Mouse (Mus musculus): ENCODE measurements around the gene Tas2r135. TPM values are rescaled to one million over a fixed set of nuclear protein-coding genes. Genes with fewer than 3 reads are reported as not detected.
A peak's percentile ranks its signal among the peaks of the same experiment; 100 is the strongest.

Gene Tas2r135
- total RNA-seq (2021), result under 1 TPM in 1 of 2 experiments, not detected in 1; 0.34 TPM
- long read RNA-seq, result 0 reads

DNA sequence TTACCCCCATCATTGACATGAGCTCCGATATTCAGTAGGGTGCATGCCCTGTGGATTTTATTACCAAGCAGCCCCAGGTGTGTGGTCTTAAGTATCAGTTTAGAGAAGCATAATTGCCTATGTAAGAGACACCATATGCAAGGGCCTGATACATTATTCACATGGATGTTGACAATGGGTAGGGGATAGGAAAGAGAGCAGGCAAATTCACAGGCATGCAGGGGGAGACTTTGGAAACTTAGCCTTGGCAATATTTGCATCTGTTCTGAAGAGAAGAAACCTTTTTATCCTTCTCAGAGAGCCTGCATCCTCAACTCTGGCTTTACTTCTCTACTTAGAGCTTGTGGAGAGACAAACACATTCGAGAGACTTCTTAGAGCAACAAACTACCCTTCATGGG is at the start of gene Tas2r135:
Gene Tas2r135, plus strand, starts transcription at position 301 of the 400 bp plus-strand sequence.
- DNase-seq (ENCODE audit: low spot score in 2 of 2), result no peak

DNA sequence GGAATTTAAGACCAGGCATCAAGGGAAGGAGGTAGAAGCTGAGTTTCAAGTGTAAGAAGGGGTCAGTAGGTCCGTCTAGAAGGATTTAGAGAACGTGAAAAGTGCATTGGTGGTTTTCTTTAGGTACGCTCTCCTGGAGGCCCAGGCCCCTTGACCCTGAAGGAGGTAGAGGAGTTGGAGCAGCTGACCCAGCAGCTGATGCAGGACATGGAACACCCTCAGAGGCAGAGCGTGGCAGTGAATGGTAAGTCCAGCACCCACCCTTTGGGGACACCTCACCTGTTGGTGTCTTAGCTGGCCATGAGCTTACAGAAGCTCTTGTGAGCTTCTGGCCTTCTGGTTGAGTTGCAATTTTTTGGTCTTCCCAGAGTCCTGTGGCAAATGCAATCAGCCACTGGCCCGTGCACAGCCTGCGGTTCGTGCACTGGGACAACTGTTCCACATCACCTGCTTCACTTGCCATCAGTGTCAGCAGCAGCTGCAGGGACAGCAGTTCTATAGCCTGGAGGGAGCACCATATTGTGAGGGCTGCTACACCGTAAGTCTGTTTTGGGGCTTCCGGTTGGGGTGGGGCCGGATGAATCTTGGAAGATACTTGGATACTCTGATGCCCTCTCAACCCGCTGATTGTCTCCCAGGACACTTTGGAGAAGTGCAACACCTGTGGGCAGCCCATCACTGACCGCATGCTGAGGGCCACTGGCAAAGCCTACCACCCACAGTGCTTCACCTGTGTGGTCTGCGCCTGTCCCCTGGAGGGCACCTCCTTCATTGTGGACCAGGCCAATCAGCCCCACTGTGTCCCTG is 49.2 kb upstream of the Tas2r135 start:
- DNase-seq (ENCODE audit: low spot score in 2 of 2), result no peak

DNA sequence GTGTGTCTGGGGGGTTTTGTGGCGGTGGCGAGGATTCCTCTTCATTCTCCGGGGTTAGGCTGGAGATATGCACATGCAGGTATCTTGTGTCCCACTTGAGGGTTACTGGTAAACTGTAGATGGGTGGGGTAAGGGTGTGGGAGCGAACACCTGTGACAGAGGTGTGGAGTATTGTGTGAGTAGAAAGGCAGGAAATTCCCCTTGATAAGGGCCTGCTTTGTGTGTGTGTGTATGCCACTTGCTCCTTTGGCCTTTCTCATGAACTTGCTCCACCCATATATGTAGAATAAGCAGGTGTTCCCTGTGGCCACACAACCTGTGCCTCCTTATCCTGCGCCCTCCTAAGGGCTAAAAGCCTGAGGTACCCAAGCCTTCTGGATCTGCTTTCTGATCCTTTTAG is 48.3 kb upstream of the Tas2r135 start:
- DNase-seq (ENCODE audit: low spot score in 2 of 2), result no peak

DNA sequence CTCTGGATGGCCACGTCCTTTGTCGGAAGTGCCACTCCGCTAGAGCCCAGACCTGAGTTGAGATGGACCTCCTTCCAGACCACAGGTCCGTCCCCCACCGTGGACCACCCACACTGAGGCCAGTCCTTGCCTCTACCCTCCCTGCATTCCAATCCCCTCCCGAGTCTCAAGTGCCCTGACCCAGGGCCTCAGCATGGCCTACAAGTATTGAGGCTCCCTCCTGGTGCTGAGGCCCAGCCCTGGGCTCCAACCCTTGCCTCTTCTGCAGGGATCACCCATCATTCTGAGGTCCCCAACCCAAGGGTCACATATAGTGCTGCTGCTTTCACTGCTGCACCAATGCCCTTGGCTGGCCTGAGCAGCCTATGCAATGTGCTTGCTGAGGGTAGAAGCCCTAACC is 47.3 kb upstream of the Tas2r135 start:
- no peak for DNase-seq (ENCODE audit: low spot score in 2 of 2)

DNA sequence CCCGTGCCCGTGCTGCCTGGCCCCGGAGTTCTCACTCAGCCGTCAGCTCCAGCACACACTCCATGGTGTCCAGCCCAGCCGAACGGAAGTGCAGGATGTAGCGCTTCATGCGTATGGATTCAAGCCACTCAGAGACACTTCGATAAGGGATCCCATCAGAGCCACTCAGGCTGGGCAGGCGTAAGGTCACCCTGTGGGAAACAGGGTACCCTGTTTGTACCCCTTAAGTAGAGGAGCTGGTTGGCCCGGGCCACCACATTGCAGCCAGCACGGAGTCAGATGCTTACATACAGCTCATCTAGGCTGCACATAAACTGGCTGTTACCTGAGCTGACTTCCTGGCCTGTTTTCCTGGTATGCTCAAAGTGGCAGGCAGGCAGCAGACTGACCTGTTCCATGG is 46.3 kb upstream of the Tas2r135 start:
- no peak for DNase-seq (ENCODE audit: low spot score in 2 of 2)

DNA sequence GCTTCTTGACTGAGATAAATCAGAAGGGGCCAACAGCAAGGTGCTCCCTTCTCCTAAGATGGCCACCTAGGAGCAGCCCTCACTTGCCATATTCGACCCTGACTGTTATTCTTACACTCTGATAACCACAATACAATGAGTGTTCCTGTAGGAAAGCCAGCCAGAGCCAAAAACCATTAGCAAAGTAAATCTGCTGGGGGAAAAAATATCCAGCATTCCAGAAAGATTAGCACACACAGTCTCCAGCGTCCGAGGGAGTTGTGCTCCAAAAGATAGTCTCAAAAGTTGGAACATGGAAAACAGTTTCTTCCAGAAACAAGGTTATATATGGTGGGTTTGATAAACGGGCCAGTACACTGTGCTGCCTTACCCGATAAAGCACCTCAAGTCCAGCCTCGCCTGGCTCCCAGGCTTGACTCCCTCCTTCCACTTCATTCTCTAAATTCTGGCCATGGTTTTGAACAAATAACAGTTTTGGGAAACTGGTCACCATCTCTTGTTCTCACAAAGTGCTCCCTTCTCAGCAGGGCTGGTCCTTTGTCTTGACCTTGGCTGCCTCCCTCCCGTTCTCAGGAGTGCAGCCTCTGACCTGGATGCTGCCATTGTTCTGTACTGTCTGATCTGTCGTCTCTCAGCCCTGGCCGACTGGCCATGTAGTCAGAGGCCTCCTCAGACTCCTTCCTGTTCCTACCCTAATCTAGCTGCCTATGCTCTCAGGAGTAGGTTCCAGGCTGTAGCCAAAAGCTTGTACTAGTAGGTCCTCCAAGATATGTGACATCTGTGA is 45.7 kb upstream of the Tas2r135 start:
- no peak for DNase-seq (ENCODE audit: low spot score in 2 of 2)

DNA sequence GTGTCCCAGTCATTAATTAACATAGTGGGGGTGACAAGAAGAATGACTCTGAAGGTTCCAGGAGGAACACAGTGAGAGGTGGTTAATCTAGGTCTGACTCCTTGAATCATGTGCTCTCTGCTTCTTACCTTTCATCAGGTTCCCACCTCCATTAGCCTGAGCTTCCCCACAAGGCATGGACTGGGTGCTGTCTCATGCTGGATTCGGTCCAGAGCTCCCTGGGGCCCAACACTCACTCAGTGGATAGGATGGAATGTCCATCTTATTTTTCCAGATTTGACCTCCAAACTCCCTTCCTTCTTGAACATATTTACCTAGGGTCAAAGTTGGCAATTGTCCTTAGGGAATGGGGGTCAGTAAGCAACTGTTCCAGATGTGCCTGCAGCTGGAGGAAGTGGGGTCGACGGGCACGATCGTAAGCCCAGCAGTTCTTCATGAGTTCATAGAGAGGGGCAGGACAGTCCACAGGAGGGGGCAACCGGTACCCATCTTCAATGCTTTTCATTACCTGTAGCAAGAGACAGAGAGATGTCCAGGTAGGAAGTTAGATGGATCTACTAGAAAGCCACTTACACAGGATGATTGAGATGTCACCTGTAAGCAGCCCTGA is 44.9 kb upstream of the Tas2r135 start:
- DNase-seq (ENCODE audit: low spot score in 2 of 2), result no peak

DNA sequence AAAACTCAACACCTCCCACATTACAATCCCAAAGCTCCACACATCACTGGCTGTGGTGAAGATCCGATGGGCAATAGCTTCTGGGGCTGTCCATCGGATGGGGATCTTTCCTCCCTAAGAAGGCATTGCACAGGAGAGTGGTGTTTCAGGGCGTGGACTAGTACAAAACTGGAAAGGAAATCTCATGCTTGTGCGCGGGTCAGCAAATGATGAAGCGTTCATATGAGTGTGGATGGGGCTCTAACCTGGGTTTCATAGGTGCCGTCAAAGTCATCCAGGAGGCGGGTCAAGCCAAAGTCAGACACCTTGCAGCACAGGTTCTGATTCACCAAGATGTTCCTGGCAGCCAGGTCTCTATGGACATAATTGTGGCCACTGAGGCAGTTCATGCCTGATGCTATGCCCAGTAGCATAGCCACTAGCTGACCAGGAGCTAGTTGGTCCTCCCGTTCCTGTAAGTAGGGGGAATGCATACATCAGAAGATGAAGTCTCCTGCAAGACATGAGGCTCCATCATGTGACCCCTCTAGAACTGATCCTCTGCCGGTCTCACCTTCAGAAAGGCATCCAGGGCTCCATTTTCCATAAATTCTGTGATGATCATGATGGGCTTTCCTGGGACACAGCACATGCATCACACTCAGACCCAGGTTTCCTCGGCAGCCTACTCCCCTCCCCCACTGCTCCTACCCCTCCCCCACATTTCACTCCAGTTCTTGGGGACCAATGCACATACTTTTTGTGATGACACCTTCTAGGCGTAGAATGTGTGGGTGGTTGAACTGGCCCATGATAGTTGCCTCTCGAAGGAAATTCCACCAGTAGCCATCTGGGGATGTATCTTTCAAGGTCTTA is 44.0 kb upstream of the Tas2r135 start:
- no peak for DNase-seq (ENCODE audit: low spot score in 2 of 2)

DNA sequence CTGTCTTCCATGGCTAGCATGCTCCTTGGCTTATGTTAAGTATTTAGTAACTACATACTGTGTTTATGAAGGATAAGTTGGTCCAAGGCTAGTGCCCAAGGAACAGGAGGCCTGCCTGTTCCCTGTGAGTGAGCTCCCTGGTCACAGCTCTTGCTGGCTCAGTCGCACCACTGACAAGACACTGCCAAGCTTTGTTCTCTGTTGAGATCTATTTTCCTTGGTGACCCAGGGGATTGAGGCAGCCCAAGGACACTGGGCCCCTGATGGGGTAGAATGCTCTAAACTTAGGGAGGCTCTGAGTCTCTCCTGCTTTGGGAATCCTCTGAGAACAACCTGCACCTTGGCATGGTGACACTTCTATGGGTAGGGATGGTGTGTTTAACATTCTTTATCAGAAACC is 43.2 kb upstream of the Tas2r135 start:
- DNase-seq (ENCODE audit: low spot score in 2 of 2), result no peak

DNA sequence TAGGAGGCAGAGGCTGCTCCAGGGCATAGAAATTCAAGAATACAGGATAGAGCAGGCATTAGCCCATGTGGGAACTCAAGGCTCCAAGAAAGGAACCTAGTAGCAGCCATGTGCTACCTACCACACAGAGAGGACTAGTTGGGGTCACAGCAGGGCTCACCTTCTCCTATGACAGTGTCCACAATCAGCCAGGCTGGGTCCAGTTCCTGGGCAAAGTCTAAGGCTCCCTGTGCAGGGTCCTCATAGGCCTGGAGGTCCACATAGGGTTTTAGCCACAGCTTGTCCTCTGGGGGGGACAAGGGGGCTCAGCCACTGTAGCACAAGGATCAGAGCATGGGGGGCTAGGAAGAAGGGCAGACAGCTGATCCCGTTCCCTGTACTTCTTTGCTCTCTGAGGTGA is 42.7 kb upstream of the Tas2r135 start:
- DNase-seq (ENCODE audit: low spot score in 2 of 2), result no peak

DNA sequence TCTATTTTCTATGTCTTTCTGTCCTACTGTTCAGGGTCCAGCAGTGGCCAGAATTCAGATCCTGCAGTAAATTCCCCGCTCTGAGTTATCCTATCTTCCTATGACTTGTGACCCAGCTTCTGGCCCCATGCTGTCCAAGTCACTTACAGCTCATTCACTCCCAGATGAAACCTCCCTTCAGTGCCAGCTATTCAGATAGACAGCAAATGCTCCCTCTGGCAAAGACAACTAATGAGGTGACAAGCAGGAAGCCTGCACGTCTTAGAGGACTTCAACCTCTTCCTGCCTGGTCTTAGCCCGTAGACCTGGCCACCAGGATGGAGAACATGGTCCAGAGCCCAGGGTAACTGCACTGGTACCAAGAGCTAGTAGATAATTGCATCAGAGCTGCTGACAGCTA is 42.3 kb upstream of the Tas2r135 start:
- no peak for DNase-seq (ENCODE audit: low spot score in 2 of 2)

DNA sequence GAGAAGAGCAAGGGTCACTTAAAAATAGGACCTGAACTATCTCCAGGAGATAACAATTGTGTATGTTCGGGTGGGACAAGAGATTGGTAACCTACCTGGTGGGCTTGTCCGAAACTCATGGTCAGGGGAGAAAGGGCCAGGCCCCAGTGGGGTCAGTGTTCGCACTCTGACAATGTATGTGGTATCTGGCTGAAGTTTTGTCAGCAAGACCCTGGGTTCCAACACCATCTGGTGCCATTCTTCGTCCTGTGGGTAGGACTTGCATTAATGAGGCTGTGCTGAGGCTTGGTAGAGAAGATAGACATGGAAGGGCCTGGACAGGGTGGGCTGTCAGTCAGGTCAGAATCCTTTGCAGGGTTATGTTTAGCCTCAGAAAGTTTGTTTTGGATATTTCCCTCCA is 41.2 kb upstream of the Tas2r135 start:
- no peak for DNase-seq (ENCODE audit: low spot score in 2 of 2)

DNA sequence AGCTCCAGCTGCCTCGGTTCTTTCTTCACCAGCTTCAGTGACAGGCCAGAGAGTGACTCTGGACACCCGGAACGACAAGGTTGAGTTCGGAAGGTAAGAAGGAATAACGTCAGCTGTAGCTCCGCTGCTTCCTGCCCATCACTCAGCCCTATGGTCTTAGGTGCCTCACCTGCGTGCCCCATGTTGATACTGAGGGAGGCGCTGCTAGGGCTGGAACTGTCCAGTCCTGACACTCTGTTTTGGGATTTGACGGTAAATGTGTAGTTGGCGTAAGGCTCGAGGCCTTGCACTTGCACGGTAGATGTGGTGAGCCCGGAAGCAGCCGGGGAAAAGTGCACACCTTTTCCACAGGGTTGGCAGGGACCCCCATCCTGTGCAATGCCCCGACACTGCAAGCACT is 40.6 kb upstream of the Tas2r135 start:
- no peak for DNase-seq (ENCODE audit: low spot score in 2 of 2)

DNA sequence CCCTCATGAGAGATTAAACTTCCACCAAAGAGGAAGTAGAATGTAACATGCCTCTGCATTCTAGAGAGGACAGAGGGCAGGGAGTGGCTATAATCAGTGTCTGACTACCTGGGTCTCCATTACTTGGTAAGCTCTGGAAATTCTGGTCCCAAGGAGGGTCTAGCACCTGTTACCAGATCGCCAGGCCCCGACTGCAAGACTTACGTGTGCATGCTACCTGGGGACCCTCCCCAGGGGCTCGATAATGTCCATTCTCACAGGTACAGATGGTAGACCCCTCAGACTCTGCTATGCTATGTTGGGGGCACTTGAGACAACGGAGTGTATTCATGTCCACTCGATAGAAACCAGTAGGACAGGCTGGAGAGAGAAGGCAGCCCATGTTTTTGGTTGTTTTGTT is 40.0 kb upstream of the Tas2r135 start:
- DNase-seq (ENCODE audit: low spot score in 2 of 2), result no peak

DNA sequence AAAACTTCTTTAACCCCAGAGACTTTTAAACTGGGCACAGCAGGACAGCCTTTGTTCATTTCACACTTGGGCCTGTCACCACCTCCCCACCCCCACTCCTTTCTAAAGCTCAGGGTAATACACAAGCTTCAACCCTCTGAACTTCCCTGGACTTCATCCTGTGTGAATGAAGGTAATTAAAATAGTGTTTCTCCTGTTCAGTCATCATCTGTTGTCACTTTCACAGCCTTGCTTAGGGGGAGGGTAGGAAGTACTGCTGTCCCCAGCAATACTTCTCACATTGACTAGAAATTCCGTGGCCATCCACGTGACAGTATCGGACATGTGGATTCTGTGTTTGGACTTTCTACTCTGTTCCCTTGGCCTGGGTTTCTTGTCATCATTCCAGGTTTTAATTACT is 35.4 kb upstream of the Tas2r135 start:
- no peak for DNase-seq (ENCODE audit: low spot score in 2 of 2)

DNA sequence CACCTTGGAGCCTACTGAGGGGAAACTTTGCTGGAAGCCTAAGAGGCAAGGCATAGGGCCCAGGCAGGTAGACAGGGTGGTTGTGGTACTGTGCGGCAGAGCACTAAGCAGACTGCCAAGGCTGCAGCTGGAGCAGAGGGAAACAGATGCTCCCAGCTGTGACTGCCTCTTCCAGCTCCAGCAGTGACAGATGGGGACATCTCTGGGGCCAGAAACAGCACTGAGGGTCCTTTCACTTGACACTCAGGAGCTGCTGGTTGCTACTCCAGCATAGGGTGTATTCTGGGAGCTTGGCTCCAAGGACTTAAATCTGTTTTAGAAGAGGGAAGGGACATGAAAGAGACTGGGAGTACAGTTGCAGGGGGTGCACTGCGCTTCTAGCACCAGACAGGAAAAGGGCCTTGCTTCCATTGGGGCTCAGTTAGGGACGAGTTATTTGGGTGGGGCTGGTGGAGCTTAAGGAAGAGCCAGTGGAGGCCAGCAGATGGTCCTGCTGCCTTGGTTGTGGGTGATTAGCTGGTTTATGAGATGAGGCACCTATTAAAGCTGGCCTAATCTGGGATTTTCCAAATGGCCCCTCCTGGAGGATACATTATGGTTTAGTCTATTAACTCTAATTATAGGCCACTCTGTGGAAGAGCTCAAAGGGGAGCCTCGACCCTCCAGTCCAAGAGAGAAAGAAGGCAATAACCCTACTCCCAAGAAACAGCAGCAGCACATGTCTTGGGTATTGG is 34.4 kb upstream of the Tas2r135 start:
- DNase-seq (ENCODE audit: low spot score in 2 of 2), result no peak

DNA sequence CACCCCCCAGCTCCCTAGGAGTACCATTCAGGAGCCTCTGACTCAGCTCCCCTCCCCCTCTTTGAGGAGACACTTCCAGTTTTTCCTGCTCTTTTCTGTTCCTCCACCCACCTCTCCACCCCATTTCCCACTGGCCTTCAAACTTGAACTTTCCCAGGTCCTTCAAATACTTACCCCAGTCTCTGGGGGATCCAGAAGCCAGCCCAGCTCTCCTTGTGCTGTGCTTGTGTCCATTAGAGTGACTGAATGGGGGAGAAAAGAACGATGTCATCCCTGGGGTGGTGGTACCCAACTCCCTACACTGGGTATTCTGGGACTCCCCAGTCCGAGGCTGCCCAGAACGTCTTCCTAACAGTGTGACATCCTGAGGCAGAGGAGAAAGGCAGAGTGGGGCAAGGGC is 33.2 kb upstream of the Tas2r135 start:
- no peak for DNase-seq (ENCODE audit: low spot score in 2 of 2)

DNA sequence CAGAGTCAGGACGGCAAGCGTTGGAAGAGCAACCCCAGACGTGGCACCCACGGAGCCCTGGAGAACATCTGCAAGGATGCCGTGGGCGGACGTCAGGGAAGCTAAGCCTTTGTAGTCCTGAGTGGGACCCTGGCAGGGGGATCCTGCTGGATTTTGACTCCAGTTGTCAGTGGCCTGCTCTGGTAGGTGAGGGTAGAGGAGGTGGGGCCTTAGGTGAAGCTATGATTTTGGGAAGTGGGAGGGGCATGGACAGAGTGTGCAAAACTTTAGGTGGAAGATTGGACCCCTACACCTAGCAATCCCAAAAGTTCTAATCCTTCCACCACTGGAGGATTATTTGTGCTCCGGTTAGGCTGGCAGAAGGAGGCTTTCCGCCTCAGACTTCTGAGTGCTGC is 32.8 kb upstream of the Tas2r135 start:
- no peak for DNase-seq (ENCODE audit: low spot score in 2 of 2)

DNA sequence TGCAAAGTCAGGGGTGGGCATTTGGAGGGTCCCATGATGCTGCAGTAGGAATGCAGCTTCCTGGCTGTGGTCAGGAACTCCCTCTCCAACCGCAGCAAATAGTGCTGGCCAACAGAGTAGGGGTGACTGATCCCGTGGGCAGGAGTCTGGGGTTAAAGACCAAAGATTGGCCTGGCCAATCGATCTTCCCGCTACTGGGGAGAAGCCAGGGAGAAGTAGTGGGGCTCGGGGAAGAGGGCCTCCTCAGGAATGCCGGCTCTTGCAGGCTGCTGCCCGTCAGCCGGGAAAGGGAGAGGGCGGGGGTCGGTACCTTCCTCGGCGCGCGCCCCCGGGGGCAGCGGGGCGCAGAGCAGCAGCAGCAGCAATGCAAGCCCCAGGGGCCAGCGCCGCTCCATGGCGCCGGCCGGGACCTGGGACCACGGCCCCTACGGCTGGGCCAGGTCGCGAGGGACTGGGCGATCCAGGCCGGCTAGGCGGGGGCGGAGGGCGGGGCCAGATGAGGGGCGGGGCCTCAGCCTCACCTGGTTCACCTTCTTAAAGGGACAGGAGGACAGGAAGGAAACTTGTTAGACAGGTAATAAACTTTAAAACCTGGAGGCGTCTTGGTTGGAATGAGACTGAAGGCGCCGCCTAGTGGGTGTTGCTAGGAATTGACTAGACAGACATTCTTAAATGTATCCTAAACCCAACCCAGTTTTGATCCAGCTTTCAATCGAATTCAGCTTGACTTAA is 32.3 kb upstream of the Tas2r135 start, which contains the start of gene Epha1:
Gene Epha1, minus strand, starts transcription at position 453 of the 732 bp plus-strand sequence.
- DNase-seq (ENCODE audit: low spot score in 2 of 2), result peak; percentile 57 to 65

Data from layer of hippocampus, postnatal 10 days (tissue).